21 mouse cellular contexts compared by ENCODE assay signal in the genomic region with DNA sequence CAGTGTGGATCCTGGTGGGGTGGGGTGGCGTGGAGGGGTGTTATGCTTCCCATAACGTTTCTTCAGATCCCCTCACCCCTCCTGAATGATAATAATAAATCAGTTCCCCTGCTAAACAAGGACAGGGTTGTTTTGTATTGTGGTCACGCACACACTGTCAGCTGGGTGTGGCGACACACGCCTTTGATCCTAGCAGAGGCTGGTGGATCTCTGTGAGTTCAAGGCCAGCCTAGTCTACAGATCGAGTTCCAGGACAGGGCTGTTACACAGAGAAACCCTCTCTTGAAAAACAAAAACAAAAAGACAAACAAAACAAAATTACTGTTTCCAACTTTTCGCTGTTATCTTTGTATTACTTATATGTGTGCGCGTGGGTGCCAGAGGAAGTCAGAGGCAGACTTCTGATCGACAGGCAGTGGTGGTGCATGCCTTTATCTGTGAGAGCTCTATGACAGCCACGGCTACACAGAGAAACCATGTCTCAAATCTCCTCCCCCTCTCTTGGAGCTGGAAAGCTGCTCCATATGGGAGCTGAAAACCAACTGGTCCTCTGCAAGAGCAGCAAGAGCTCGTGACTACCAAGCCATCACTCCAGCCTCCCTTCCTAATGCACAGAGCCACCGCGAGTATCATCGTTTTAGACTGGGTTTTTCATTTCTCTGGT. TPM values are rescaled to one million over a fixed set of nuclear protein-coding genes. Genes with fewer than 3 reads are reported as not detected.
A peak's percentile ranks its signal among the peaks of the same experiment; 100 is the strongest.
DNase-seq lines count a peak whose midpoint lies in the region; TF ChIP-seq lines count a peak whose summit lies in the region.
"Had no signal": no experiment of that assay in that cellular context is flagged by ENCODE, and none has a peak within 500 bp of the region (broad histone marks: within the 10 kb centered on the region; RNA-seq: fewer than 3 reads in every experiment).

No protein-coding gene starts in this region.

- intact Hi-C loops in left cerebral cortex, postnatal 36 days (cut with DNase I), result no loop called here
- intact Hi-C loops in heart, postnatal 25 days (cut with DNase I), result loop anchor here (10.0 kb wide), 1 partner anchor 375 kb away; a partner anchor contains a TSS

- no peak for TF ChIP-seq CTCF in layer of hippocampus, adult 2 months (conservative IDR thresholded peaks at IDR 0.05)

- peak overlapping the region; percentile 7; the same call in 1 of the 2 replicates for H3K4me3 ChIP-seq in layer of hippocampus, adult 2 months
- H3K4me3 ChIP-seq: heart, embryonic 10.5 days; limb, embryonic 15.5 days; liver, embryonic 15.5 days; myocyte had no signal

- peak overlapping the region; percentile 95 for H3K27ac ChIP-seq in layer of hippocampus, adult 2 months
- H3K27ac ChIP-seq: heart, embryonic 10.5 days; kidney, postnatal 0 days; limb, embryonic 15.5 days; liver, embryonic 15.5 days; stomach, postnatal 0 days had no signal

- peak; percentile 54 for DNase-seq in adrenal gland, adult 2 months
- DNase-seq in adrenal gland, postnatal 10 days, result no peak
- peak; percentile 55 to 85 for DNase-seq in layer of hippocampus, adult 2 months (ENCODE audit: low spot score in 2 of 2)
- no peak for DNase-seq in layer of hippocampus, adult 9-10 months (ENCODE audit: low spot score)
- peak; percentile 65 for DNase-seq in right cerebral cortex, postnatal 25 days
- DNase-seq in right cerebral cortex, postnatal 4 days, result no peak
- peak; percentile 64 to 72 for DNase-seq in left cerebral cortex, postnatal 36 days (ENCODE audit: low spot score in 2 of 2)
- no peak for DNase-seq in heart, postnatal 25 days (ENCODE audit: low spot score)
- DNase-seq: cerebellum, adult 11 months; cerebellum, postnatal 14 days; embryo, embryonic 11 days; gastrocnemius, postnatal 36 days; kidney, adult 18-20 months; midbrain, embryonic 14.5 days had no signal

RNA-seq across cellular contexts. Expression of a gene that starts 5.9 kb away (rescaled TPM):
- 10 to 100 TPM; 44.0 to 61.9 TPM for total RNA-seq in adrenal gland, adult 2 months (2021)
- 201 and 250 TPM in 2 replicates for polyA plus RNA-seq in adrenal gland, adult 2 months (2012; rRNA removed)
- total RNA-seq in adrenal gland, postnatal 10 days (2021), result 10 to 100 TPM; 33.2 to 34.6 TPM
- 10 to 100 TPM; 59.8 to 65.2 TPM for total RNA-seq in layer of hippocampus, adult 2 months (2021)
- total RNA-seq in left cerebral cortex, postnatal 36 days (2021), result 10 to 100 TPM; 58.0 to 58.9 TPM
- total RNA-seq in heart, postnatal 25 days (2021), result 10 to 100 TPM; 14.1 to 17.2 TPM

RNA-seq across cellular contexts. Expression of a gene that starts 10.2 kb away (rescaled TPM):
- total RNA-seq in adrenal gland, adult 2 months (2021), result 10 to 100 TPM; 76.3 to 79.4 TPM
- polyA plus RNA-seq in adrenal gland, adult 2 months (2012; rRNA removed), result 41.8 and 48.3 TPM in 2 replicates
- 10 to 100 TPM; 64.2 to 67.9 TPM for total RNA-seq in adrenal gland, postnatal 10 days (2021)
- total RNA-seq in layer of hippocampus, adult 2 months (2021), result 10 to 100 TPM; 41.7 to 48.2 TPM
- 10 to 100 TPM; 44.7 to 52.4 TPM for total RNA-seq in left cerebral cortex, postnatal 36 days (2021)
- total RNA-seq in heart, postnatal 25 days (2021), result 10 to 100 TPM; 17.6 to 17.9 TPM

RNA-seq across cellular contexts. Expression of a gene that starts 20.9 kb away (rescaled TPM):
- total RNA-seq in adrenal gland, adult 2 months (2021), result 1 to 10 TPM; 5.3 to 9.3 TPM
- 10.5 and 15.1 TPM in 2 replicates for polyA plus RNA-seq in adrenal gland, adult 2 months (2012; rRNA removed)
- 10 to 100 TPM; 16.2 to 26.3 TPM for total RNA-seq in adrenal gland, postnatal 10 days (2021)
- 10 to 100 TPM; 11.3 to 16.4 TPM for total RNA-seq in layer of hippocampus, adult 2 months (2021)
- total RNA-seq in left cerebral cortex, postnatal 36 days (2021), result 10 to 100 TPM; 11.8 to 15.0 TPM
- total RNA-seq in heart, postnatal 25 days (2021), result 10 to 100 TPM; 11.6 to 16.1 TPM

RNA-seq across cellular contexts. Expression of a gene that starts 21.0 kb away (rescaled TPM):
- total RNA-seq in adrenal gland, adult 2 months (2021), result 1 to 10 TPM; 1.0 to 2.4 TPM
- 5.0 and 6.1 TPM in 2 replicates for polyA plus RNA-seq in adrenal gland, adult 2 months (2012; rRNA removed)
- 1 to 10 TPM; 1.1 to 3.5 TPM for total RNA-seq in adrenal gland, postnatal 10 days (2021)
- total RNA-seq in layer of hippocampus, adult 2 months (2021), result 1 to 10 TPM; 1.4 to 2.4 TPM
- 1 to 10 TPM in 1 of 2 experiments, under 1 TPM in 1; 0.81 to 1.6 TPM for total RNA-seq in left cerebral cortex, postnatal 36 days (2021)
- total RNA-seq in heart, postnatal 25 days (2021), result under 1 TPM; 0.50 to 0.68 TPM
- polyA plus RNA-seq: G1E had no signal

RNA-seq across cellular contexts. Expression of a gene that starts 23.1 kb away (rescaled TPM):
- 100 to 1,000 TPM; 266 to 294 TPM for total RNA-seq in adrenal gland, adult 2 months (2021)
- polyA plus RNA-seq in adrenal gland, adult 2 months (2012; rRNA removed), result 234 and 286 TPM in 2 replicates
- total RNA-seq in adrenal gland, postnatal 10 days (2021), result 100 to 1,000 TPM; 278 to 298 TPM
- 100 to 1,000 TPM; 149 to 155 TPM for total RNA-seq in layer of hippocampus, adult 2 months (2021)
- 100 to 1,000 TPM; 121 to 126 TPM for total RNA-seq in left cerebral cortex, postnatal 36 days (2021)
- total RNA-seq in heart, postnatal 25 days (2021), result 100 to 1,000 TPM; 134 to 142 TPM

Comparison
In these comparisons a context has a peak if more than half of its experiments do, and no peak if none do; other contexts are left out.
1. DNase-seq: peak in adrenal gland, adult 2 months (single experiment), layer of hippocampus, adult 2 months (2 of 2), right cerebral cortex, postnatal 25 days (single experiment) and left cerebral cortex, postnatal 36 days (2 of 2); none in adrenal gland, postnatal 10 days (single experiment), layer of hippocampus, adult 9-10 months (single experiment), right cerebral cortex, postnatal 4 days (single experiment) and heart, postnatal 25 days (single experiment).